Mouse (Mus musculus): ENCODE data around the gene Ccdc187.

The Ccdc187 gene

DNA sequence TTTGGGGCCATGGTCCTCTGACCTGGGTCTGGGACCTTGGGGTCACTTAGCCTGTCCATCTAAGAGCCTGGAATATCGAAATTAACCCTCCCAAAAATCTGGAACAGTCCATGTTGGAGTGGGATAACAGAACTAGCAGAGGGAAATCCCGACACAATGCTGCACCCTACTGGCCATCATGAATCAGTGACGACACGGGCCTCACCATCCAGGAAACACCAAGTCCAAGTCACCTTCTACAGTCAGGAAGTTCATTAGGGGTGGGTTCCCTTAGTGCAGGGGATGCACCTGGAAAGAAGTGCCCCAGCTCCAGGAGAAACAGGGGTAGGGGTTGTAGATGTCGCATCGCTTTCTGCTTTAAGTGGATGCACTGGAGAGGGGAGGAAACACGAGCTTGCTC lies 20.7 kb downstream of the Ccdc187 start:
- DNase-seq: peak; percentile 65

DNA sequence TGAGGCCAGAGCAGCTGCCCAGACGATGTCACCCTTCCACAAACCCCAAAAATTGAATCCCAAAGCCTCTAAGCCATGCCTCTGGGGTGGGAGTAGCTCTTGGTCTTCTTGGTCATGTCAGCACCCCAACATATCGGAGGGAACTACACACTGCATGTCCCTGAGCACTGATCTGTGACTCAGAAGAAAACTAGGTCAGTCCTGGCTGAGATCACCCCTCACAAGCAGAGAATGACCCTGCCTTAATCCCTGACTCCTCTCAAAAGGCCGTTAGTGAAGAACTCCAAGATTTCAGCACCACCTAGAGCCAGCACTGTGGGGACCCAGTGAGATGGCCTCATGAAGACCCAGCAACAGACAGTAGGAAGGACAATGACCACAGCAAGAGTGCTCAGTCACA lies 26.1 kb downstream of the Ccdc187 start:
- DNase-seq: no peak

DNA sequence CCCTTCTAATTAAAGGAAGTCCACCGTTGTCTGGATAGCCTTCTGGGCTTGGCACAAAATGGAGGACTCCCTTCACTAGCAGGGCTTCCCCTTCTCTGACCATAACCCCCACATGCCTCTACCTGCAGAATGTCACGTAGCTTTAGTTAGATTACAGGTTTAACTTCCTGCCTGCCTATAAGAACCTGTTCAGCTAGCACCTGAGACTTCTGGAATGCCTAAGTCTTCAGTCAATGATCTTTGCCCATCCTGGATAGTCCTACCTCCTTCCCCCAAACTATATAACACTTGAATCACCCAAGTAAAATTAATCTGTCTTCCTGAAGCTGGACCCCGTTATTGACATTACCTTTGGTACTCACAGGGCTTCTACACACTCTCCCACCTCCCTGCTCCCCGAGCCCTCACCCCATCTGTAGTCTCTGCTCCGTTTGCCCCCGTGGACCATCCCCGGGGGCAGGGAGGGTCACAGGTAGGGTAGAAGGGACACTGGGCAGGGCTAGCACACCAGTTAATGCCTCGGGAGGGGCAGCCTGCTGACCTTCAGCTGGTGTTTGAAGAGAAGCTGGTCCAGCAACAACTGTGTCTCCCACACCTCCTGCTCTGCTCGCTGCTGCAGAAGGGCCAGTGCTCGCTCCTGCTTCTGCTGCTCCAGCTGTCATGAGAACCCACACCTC lies 28.2 kb downstream of the Ccdc187 start:
- DNase-seq: no peak

- no peak for DNase-seq
Observed at GRCm38 (mm10) chr2:26265095-26265494, 29.3 kb downstream of the Ccdc187 start.

GRCm38 (mm10) chr2:26264646-26265045 lies 29.7 kb downstream of the Ccdc187 start:
- DNase-seq: no peak

DNA sequence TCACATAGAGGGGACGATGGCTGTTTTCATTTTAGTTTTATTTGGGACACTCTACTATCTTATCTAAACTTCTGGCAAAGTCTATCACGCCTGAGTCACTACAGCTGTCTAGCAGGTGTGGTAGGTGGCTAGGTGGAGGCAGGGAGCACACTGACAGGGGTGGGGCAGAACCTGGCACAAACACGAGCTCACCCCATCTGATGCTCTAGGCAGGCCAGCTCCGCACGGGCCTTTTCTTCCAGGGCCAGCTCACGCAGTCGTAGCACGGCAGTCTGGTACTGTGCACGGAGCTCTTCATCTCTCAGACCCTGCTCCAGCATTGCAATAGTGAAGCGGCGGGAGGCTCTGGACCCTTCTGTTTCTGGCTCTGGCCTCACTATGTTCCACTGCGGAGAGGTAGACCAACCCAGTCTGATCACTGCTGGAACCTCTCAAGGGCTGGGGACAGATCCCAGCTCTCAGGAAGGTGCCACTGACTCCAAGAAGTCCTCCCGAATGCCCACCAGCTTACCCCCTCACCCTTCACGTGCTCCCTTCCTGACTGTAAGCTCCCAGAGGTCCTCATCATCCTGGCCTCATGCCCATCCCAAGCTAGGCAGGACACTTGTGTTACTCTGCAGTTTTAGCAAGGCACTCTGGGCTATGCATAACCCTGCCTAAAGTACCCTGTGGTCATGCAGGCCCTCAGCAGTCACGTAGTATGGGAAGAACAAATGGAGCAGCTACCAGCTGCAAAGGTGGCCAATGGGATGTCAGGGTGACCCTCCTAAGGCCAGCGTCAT lies 36.9 kb downstream of the Ccdc187 start:
- DNase-seq: no peak

GRCm38 (mm10) chr2:26254816-26255215 lies 39.5 kb downstream of the Ccdc187 start:
- DNase-seq: no peak

- DNase-seq: no peak
Observed at GRCm38 (mm10) chr2:26252514-26253206, 41.7 kb downstream of the Ccdc187 start.

DNA sequence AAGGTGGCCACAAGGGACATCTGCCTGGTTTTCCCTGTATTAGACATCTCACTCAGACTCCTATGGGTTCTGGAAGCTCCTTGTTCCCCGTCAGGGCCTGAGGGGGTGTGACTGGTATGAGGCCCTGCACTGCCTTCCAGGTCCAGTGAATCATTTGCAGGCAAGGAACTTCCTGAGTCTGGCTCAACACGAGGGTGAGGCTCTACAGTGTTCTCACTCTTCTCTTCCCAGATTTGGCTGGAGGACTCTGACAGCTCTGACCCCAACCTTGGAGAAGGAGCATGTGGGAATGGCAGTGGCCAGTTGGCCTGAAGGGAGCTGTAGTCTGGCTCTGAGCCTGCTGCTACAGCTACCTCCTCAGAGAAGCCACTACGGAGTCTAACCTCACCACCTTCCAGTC lies 46.8 kb downstream of the Ccdc187 start:
- no peak for DNase-seq

GRCm38 (mm10) chr2:26240841-26241240 lies 53.5 kb downstream of the Ccdc187 start:
- DNase-seq: no peak

DNA sequence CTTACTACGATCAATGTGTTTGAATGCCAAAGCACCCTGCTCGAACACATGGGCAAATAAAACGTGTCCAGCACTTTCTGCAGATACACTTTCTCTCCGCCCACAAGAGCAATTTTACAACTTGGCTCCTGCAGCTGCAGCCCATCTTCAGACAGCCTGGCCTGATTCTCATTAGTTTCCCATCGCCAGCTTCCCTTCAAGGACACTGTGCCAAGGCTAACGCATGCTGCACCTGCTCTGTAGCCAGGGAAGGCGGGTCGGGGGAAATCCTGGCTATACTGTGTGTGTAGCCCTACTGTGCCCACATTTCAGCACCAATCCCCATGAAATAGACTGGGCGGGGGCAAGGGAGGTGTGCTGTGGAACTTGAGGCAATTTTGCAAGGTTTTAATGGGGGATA lies 54.0 kb downstream of the Ccdc187 start:
- no peak for DNase-seq

DNA sequence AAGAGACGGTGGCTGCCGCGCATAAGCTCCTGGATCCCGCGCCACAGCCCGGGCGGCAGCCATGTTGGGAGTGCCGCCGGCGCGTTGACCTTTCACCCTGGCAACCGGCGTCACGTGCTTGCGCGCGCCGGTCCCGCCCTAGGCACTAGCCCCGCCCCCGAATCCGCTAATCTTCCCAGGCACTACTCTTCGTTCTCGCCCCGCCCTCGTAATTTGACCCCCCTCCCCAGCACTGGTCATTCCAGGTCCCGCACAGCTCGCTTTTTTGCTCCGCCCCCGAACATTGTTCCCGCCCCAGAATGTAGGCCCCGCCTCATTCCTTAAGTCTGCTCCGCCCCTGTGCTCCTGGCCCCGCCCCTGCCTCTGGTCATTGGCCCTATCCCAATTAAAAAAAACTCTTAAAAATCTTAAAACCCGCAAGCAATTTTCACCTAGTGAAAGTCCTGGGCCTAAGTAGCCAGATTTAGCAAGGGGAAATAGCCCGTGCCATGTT lies 57.0 kb downstream of the Ccdc187 start, which contains the start of gene Qsox2:
Qsox2 (minus strand) TSS at position 236 of the 493 bp plus-strand sequence.
- peak; percentile 90 for DNase-seq

DNA sequence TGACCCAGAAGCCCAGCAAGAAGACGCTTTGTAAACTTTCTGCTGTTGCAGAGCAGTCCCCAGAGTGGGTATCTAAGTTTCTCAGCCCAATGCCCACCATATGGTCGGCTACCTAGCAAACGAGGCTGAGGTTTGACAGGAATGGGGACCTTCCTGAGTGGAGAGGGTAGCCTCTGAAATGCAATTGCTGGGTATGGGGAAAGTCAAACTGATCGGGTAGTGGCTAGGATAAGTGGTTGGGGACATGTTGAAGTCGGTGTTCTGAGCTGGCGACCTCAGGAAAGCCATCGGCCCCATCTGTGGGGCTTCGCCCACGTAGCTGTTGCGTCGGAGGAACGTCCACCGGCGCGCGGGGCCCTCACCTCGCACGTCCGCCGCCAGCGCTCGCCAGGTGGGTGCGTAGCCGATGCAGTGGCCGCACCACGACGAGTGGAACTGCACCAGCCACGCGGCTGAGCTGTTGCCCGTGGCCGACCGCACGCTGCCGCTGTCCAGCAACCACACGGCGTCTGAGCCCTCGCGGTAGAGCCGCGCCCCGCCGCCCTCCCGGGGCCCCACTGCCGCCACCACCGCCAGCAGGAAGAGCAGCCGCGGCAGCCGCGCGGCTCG lies 57.6 kb downstream of the Ccdc187 start:
- DNase-seq: no peak

DNA sequence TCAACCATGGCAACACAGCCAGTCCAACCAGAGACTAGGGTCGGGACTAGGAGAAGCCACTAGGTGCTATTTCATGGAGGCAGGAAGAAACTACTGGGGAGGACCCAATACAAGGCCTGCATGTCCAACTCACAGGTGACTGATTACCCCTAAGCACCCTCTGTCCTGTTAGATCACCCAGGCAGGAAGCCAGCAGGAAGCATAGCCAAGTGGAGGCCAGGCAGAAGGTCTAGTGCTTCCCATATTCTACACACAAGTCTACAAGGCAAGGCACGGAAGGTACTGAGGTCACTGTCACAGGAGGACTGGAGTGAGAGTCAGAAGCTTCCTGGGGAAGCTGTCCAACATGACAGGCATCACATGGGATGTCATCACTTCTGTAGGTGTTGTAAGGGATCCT lies 59.6 kb downstream of the Ccdc187 start:
- no peak for DNase-seq

DNA sequence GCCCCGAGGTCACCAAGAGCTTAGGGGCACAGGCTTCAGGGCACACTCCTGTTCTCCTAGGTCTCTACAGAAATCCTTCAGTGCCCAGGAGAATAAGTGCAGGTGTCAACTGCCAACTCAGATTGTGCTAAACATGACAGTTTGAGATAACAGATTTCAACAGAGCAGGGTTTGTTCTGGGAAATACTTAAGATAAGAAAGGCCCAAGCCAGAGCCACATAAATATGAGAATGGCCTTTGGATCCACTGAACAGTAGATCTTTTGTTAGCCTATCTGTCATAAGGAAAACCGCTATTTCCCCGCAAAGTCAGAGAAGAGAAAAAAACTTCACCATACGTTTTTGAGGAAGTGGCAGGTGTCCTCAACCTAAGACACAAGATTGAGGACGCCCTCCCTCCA lies 60.1 kb downstream of the Ccdc187 start:
- DNase-seq: no peak

DNA sequence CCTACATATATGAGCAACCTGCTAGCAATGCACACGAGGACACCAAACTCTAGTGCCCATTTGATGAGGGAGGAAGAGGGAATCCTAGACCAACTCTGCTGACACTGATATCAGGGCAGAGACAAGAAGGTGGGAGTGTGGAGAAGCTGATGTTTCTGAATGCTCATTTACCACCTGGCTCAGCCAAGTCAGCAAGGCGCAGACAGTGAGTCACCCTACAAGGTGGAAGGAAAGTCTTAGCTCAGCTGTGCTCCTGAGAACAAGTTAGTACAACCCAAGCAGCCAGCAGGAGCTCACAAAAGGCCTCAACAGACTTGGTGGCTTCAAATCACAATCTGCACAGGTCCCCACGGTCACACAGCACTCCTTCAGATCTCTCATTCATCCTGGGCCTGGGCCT lies 63.0 kb downstream of the Ccdc187 start:
- no peak for DNase-seq

DNA sequence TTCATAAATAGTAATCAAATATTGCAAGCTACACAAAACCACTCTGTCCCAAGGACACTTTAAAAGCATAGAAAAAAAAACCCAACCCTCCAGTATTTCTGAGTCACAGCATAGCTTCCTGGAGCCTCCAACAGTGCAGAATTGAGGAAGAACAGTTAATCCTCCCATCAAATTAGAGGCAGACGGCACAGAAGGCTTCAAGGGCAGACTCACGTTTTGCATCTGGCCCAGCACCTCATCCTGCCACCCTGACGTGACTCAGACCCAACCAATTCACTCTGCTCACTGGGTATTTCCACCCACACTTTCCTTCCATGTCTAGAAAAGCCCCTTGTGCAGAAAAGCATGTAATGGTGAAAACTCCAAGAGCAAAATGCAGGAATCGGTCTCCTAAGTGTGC lies 64.1 kb downstream of the Ccdc187 start:
- DNase-seq: no peak

GRCm38 (mm10) chr2:26227788-26228187 lies 66.6 kb downstream of the Ccdc187 start:
- DNase-seq: peak; percentile 73

DNA sequence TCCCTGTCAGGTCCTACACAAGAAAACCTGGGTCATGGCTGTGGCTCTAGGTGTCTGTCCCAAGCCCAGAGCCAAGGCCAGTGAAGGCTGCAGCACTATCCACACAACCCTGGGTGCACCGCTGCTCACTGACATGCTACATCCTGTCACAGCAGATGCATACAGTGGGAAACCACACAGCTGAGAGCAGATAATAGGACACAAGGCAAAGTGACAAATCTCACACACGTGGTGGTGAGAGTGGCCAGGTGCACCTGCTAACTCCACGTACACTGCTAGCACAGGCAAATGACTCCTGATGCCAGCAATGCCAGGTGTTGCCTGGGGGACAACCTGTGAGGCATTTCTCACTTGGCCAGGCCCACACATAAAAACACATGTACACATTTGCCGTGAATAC lies 69.1 kb downstream of the Ccdc187 start:
- no peak for DNase-seq

DNA sequence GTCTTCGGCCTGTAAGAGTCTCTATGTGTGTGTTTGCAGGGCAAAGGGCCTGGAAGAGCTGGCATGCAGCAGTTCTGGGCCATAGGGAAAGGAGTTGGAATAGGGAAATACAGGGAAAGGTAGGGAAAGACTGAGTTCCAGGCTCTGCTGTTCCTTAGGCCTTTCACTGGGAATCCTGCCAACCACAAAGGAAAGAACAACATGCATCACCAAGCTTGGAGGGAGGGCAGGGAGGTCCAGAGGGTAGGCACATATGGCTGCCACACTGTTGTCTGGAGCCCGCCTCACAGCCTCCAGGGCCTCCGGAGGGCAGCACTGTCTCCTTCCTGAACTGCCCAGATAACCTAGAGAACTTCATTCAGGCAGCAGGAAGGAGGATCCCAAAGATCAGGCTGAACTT lies 70.4 kb downstream of the Ccdc187 start:
- DNase-seq: peak; percentile 77

DNA sequence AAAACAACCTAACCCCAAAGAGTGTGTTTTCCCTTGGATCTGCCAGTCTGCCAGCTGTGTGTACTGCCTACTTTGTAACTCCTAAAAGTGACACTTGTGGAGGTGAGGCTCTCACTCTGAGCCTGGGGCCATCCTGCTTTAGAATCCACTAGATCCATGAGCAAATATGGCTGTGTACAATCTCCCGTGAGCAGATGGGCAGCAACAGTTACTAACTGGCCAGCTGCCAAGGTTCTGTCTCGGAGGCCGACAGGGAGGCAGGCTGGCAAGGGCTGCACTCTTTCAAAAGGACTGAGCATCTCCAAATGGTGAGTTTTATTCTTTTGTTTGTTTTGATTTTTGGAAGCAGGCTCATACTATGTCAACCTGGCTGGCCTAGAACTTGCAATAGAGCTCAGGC lies 79.8 kb downstream of the Ccdc187 start:
- peak; percentile 92 for DNase-seq

DNA sequence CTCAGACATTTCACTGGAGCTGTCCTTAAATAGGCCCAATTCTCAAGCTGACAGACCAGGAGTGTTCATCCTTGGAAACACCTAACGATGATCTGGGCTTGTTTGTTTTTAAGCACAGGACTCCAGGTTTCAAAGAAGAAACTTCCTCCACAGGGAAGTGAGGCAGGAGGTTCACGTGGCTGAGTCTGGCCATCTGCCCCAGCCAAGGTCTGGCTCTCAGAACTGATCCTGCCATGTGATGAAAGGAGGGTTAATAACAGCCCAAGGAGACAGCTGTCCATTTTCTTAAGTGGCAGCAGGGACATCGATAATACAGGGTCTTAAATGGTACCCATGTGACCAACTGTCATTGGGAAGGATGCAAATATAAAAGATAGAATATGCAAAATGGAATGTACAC lies 84.8 kb downstream of the Ccdc187 start:
- no peak for DNase-seq

DNA sequence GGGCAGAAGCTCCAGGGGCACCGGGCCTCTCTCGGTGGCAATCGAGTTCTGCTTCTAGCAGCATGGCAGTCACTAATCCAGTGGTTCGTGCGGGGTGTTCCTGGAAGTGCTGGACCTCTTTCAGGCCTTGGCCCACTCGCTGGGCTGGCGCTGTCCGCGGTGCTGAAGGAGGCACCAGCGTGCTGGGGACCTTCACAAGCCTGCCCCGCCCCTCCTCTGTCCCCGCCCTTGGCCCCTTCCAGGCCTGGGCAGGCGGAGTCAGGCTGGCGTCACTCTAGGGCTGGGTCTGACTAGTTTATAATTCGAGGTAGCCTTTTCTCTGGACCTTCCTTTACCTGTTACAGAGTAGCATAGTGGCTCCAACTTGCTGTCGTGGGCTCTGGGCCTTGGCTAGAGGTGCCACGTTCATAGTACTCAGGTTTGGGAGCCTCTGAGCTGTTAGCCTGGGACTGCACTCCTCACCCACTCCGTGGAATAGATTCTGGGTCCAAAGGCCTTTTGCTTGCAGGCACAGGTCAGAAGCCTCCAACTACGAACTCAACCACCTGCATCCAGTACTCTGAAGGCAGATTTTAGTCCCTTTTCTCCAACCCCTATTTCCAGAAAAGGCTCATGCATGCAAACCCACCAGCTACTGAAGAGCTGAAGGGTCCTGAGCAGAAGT lies 86.1 kb downstream of the Ccdc187 start, which contains the start of gene Lhx3:
Lhx3 (minus strand) TSS at position 164 of the 664 bp plus-strand sequence.
- DNase-seq: no peak
